Mouse (Mus musculus) midbrain, embryonic 11.5 days (tissue): ENCODE results near the gene Smtnl1. TPM values are rescaled to one million over a fixed set of nuclear protein-coding genes. Genes with fewer than 3 reads are reported as not detected.

Experiments
- ATAC-seq: fragments of 200-750 bp; cut with Nextera tagmentation; 2 replicates; pipeline ENCODE4 v1.8.0; 2017; ENCODE audit warnings: moderate TSS enrichment, moderate library complexity; ENCODE audit not compliant: low FRiP score
- DNase-seq: peaks from one replicate; pipeline ENCODE4 v3.0.0; 2015; ENCODE audit warnings: low spot score; ENCODE audit errors: missing footprints
- H3K27ac ChIP-seq: fragments of 300-500 bp; sonication (generic); 2 replicates; pipeline ENCODE4 v1.5.1; 2014; ENCODE audit warnings: low read depth, low read length
- H3K27me3 ChIP-seq: fragments of 300-500 bp; sonication (generic); 2 replicates; pipeline ENCODE4 v1.6.1; 2014; ENCODE audit warnings: mild to moderate bottlenecking, low read length, moderate library complexity, mixed read lengths; ENCODE audit not compliant: control insufficient read depth, insufficient read depth
- H3K36me3 ChIP-seq: fragments of 300-500 bp; sonication (generic); 2 replicates; pipeline ENCODE4 v1.6.1; 2014; ENCODE audit warnings: mild to moderate bottlenecking, low read length, moderate library complexity, mixed read lengths; ENCODE audit not compliant: control insufficient read depth, insufficient read depth
- H3K4me1 ChIP-seq: fragments of 300-500 bp; sonication (generic); 2 replicates; pipeline ENCODE4 v1.6.1; 2014; ENCODE audit warnings: low read length; ENCODE audit not compliant: control insufficient read depth, insufficient read depth
- H3K4me2 ChIP-seq: fragments of 300-500 bp; sonication (generic); 2 replicates; pipeline ENCODE4 v1.6.1; 2014; ENCODE audit warnings: mild to moderate bottlenecking, moderate library complexity
- H3K4me3 ChIP-seq: fragments of 300-500 bp; sonication (generic); 2 replicates; pipeline ENCODE4 v1.5.1; 2014; ENCODE audit warnings: low read depth, low read length
- H3K9ac ChIP-seq: fragments of 300-500 bp; sonication (generic); 2 replicates; pipeline ENCODE4 v1.6.1; 2014; ENCODE audit warnings: low read length
- H3K9me3 ChIP-seq: fragments of 300-500 bp; sonication (generic); 2 replicates; pipeline ENCODE4 v1.6.1; 2016; ENCODE audit warnings: low read length; ENCODE audit not compliant: control insufficient read depth
- WGBS: fragments of 180-500 bp; shearing (Covaris S2); extraction: QIAGEN DNeasy Blood & Tissue Kit; methylation state at CpG from one replicate; pipeline ENCODE4 v1.1.7; 2014; 5-methylcytosine and 5-hydroxymethylcytosine counted together
- polyA plus RNA-seq: library from polyadenylated mRNA; unstranded; fragments of >200 nt; fragmentation: Nextera tagmentation; extraction: Ambion mirVana; gene quantifications from 2 replicates; pipeline ENCODE4 v1.2.1, GENCODE M21; 2014

Gene Smtnl1
- polyA plus RNA-seq, 1 experiment from 2014 or later: not detected

DNA sequence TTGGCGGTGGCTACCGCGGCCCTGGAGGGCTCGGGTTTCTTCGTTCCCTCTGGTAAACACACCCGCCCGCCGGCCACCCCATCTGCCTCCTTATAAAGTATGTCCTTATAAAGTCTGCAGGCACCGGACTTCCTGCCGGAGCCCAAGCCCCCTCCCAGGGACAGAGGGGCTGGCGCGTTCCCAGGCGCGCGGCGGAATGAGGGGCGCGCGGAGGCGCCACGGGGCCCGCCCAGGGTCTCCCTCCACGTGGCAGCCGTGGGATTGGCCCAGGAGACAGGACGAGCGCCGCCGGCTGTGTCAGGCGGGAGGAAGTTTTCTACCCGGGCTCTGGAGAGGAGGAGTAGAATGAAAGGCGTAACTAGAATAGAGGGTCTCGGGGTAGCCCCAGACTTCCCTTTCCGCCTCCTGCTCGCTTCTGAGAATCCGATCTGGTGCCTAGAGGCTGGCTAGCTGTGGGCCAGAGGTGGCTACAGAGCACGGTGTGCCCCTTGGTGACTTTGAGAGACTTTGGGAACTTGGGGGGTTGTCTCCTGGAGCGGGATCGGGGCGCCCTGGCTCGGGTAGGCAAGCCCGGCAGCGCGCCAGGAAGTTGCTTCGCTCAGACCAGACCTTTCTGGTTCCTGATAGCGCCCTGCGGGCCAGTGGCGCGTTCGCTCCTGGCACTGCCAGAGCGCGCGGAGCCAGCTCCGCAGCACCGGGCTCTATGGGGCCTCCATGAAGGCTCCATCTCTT lies 17.7 kb upstream of the Smtnl1 start:
- WGBS: under 1% methylated on average over 54 of the region's 54 CpGs
- Histone ChIP-seq H3K27ac (peak overlapping the region; percentile 53; the same call in 1 of the 2 replicates), H3K9me3 (no peaks in the 10 kb centered on the region), H3K9ac (peak overlapping the region; percentile 83), H3K27me3 (peaks cover 19% of the 10 kb centered on the region), H3K4me3 (peak overlapping the region; percentile 60), H3K4me2 (peak overlapping the region; percentile 95), H3K36me3 (no peaks in the 10 kb centered on the region), H3K4me1 (peaks cover 14% of the 10 kb centered on the region)
- peak; percentile 91 for ATAC-seq
- peak; percentile 98 for DNase-seq

DNA sequence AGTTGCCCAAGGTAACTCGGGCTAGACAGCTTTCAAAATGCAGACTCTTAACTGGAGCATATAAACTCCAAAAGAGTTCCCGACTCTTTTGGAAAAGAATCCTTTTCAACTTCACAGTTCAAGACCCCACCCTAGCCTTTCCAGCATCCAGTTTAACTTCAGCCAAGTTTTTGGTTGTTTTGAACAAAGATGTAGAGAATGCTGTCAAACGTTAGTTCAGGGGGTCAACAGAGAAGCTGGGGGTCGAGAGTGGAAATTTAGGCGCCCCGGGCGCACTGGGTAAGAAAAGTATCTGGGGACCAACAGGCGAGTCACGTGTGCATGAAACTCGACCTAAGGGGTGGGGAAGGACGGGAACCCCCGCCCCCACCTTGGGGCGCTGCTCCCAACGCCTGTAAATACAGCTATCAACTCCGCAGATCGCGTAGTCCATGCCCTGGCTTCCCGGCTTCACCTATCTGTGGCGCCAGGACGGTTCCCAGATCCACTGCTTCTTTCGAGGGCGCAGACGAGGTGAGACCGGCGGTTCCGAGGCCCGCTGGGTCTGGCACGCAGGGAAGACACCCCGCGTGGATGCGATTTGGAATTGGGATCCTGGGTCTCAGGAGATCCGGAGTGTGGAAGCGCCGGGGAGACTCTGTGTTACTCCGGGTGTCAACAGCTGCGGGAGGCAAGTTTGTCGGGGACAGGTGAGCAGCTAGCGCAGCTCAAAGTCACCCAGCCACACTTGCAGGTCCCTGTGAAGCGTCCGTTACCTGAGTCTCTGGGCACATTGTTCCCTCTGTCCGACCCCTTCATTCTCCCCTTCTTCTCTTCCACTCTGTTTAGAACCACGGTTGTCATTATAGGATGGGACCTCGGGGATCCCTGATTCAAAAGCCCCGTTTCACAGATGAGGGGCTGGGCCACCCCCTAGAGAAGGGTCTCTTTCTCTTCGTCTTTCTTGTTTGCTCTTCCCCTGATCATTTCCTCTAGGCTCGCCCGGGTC lies 16.8 kb upstream of the Smtnl1 start:
- H3K27me3 ChIP-seq: peaks cover 19% of the 10 kb centered on the region
- H3K36me3 ChIP-seq: no peaks in the 10 kb centered on the region
- WGBS: under 1% methylated on average over 47 of the region's 47 CpGs
- H3K4me2 ChIP-seq: peak overlapping the region; percentile 95
- no peak overlapping the region for H3K27ac ChIP-seq
- H3K9me3 ChIP-seq: no peaks in the 10 kb centered on the region
- DNase-seq (peak; percentile 95), ATAC-seq (peak; percentile 18)
- peaks cover 14% of the 10 kb centered on the region for H3K4me1 ChIP-seq
- H3K9ac ChIP-seq: peak overlapping the region; percentile 83
- peak overlapping the region; percentile 60 for H3K4me3 ChIP-seq

DNA sequence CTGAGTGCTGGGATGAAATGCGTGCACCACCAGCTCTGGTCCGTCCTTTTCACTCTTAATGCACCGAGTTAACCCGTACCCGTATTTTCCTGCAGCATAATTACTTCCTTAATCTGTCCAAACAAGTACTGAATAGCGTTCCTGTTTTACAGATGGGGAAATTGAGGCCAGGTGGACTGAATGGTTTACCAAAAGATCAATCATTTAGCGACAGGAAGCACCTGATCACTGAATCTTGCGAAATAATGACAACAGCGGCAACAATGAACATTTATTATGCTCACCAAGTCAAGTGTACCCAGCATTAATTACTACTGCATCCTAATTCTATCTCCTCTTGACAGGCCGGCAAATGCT lies 16.1 kb upstream of the Smtnl1 start, which contains the start of gene Slc43a1:
Gene Slc43a1, plus strand, starts transcription at position 258 of the 357 bp plus-strand sequence.
- H3K27me3 ChIP-seq: peaks cover 19% of the 10 kb centered on the region
- DNase-seq: no peak
- no peaks in the 10 kb centered on the region for H3K36me3 ChIP-seq
- peaks cover 14% of the 10 kb centered on the region for H3K4me1 ChIP-seq
- peak within 1 kb of the TSS; percentile 95 for H3K4me2 ChIP-seq
- 22% methylated on average over 10 of the region's 10 CpGs for WGBS
- peak within 1 kb of the TSS; percentile 60 for H3K4me3 ChIP-seq
- no peaks in the 10 kb centered on the region for H3K9me3 ChIP-seq
- H3K27ac ChIP-seq: no peak within 1 kb of the TSS
- peak within 1 kb of the TSS; percentile 83 for H3K9ac ChIP-seq
- ATAC-seq: no peak

DNA sequence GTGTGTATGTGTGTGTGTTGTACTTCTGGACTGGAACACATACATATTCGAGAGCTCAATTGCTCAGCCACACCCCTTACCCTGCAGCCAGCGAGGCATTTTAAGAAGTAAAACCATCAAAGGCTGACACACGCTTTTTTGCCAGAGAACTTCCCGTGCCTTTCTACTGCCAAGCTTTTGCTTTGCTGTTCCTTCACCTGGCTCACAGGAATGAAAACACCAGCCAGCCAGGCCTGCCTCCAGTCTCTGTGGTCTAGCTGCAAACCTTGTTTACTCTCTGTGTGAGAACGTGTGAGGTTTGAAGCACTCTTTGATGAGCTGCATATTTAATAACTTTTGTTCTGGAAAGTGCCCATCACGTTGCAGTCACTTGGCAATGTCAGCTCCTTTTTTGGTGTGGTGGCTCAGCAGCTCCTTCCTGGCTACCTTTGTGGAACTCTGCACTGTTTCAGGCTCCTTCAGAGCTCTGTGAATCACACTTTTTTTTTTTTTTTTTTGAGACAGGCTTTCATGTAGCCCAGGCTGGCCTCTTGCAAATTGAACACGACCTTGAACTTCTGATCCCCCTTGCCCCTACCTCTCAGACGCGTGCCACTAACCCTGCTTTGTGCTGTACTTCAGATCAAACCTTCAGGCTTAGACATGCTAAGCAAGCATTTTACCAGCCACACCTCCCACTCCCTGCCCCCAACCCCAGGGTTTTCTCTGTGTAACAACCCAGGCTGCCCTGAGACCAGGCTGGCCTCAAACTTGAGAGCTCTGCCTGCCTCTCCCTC lies 15.6 kb upstream of the Smtnl1 start:
- Histone ChIP-seq H3K36me3 (no peaks in the 10 kb centered on the region), H3K4me2 (no peak overlapping the region), H3K4me3 (no peak overlapping the region), H3K9ac (no peak overlapping the region), H3K27ac (no peak overlapping the region), H3K9me3 (no peaks in the 10 kb centered on the region), H3K4me1 (peaks cover 14% of the 10 kb centered on the region), H3K27me3 (peaks cover 19% of the 10 kb centered on the region)
- peak; percentile 75 for DNase-seq
- WGBS: 28% methylated on average over 9 of the region's 9 CpGs
- no peak for ATAC-seq

DNA sequence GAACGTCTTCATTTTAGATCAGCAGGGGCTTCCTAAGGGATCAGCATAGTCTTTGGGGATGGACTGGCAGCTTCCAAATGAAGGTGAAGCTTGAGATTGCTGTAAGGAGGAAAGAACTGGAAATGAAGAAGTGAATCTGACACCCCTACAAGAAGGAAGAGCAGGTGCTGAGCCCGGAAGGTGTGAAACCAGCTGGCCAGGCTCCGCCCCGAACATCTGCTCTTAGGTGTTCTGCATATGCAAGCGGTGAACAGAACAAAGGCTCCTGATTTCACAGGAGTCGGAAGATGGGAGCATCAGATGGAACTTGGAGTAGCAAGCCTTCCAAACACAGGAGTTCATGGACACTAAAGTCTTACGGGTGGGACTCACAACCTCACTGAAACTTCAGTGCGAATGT lies 14.7 kb upstream of the Smtnl1 start:
- H3K27me3 ChIP-seq: peaks cover 19% of the 10 kb centered on the region
- WGBS: 69% methylated on average over 8 of the region's 8 CpGs
- H3K27ac ChIP-seq: no peak overlapping the region
- H3K36me3 ChIP-seq: no peaks in the 10 kb centered on the region
- DNase-seq: peak; percentile 76
- no peak overlapping the region for H3K9ac ChIP-seq
- no peak overlapping the region for H3K4me3 ChIP-seq
- peaks cover 14% of the 10 kb centered on the region for H3K4me1 ChIP-seq
- no peak overlapping the region for H3K4me2 ChIP-seq
- ATAC-seq: no peak
- H3K9me3 ChIP-seq: no peaks in the 10 kb centered on the region

DNA sequence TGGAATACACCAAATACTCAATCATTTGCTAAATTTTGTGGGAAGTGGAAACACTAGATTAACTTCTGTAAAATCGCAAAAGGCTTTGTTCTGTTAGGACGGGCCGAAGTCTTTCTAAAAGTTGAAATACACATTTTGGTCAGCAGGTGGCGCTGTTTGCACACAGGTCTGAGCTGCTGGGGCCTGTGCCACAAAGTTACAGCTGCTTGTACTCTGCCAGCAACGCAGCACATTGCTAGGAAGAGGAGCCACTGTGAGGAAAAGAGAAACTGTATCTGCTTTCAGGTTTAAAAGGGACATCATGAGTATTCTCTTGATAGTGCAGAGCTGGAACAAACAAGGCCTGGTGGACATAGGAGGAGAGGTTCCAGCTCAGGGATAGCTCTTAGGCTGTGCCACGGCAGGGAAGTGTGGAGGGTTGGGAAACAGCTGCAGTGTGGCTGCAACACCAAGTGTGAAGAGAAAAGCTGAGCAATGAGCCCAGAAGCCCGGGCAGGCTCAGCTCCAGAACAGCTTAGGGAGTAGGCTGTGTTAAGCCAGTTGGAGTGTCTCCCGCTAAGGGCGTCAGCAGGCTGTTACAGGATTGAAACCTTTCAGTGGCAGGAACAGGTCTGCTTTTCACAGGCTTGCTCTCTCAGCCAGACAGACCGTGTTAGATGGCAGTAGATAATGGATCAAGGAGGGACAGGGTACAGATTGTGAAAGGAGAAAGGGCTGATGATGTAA lies 9.4 kb upstream of the Smtnl1 start:
- H3K4me3 ChIP-seq: no peak overlapping the region
- 38% methylated on average over 10 of the region's 10 CpGs for WGBS
- no peak overlapping the region for H3K27ac ChIP-seq
- DNase-seq: peak; percentile 99
- H3K9ac ChIP-seq: no peak overlapping the region
- H3K9me3 ChIP-seq: no peaks in the 10 kb centered on the region
- H3K4me2 ChIP-seq: no peak overlapping the region
- peak; percentile 62 for ATAC-seq
- H3K4me1 ChIP-seq: peaks cover 4% of the 10 kb centered on the region; the same call in 1 of the 2 replicates
- H3K27me3 ChIP-seq: no peaks in the 10 kb centered on the region
- H3K36me3 ChIP-seq: no peaks in the 10 kb centered on the region

DNA sequence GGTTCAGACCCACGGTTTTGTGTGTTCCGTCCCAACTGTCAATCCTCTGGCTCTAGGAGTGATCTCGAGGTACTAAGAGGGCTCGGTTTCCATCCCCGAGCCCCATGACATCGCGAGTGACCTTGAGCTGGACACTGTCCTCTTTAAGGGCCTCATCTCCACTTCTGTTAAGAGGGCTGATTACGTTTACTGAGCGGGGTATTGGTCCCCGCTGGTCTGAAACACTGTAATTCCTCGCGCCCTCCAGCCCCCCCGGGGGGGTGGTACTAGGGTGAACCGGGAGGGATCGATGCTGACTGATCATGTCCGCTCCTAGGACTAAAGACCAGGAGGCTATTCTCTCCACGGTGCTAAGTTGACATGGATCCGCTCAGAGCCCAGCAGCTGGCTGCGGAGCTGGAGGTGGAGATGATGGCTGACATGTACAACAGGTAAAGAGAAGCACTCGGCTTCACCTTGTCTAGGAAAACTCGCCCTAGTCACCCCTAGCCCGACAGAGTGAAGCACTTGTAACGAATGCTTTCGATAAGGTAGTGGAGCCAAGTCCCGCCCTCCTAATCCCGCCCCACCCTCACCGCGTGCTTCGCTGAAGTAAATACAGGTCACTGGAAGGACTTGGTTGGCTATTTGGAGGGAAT lies 5.0 kb upstream of the Smtnl1 start:
- Histone ChIP-seq H3K9me3 (no peaks in the 10 kb centered on the region), H3K4me2 (peak overlapping the region; percentile 82), H3K27me3 (no peaks in the 10 kb centered on the region), H3K27ac (no peak overlapping the region), H3K9ac (peak overlapping the region; percentile 68), H3K36me3 (no peaks in the 10 kb centered on the region), H3K4me3 (peak overlapping the region; percentile 70), H3K4me1 (peaks cover 4% of the 10 kb centered on the region; the same call in 1 of the 2 replicates)
- DNase-seq (no peak), ATAC-seq (no peak; the same call in none of the 2 replicates)
- under 1% methylated on average over 29 of the region's 29 CpGs for whole genome bisulfite sequencing
